Mouse (Mus musculus) heart, adult 2 months (tissue): Measurements from ENCODE around the gene Rtbdn.

ENCODE experiments used
- EP300 ChIP-seq: fragments of 200-500 bp; IDR thresholded peaks from 2 replicates; pipeline ENCODE4 v1.6.1; 2011; ENCODE audit warnings: low read depth, low read length, control low read depth; ENCODE audit not compliant: insufficient read depth
- POLR2A ChIP-seq: fragments of 200-500 bp; IDR thresholded peaks from 2 replicates; pipeline ENCODE4 v1.6.1; 2011; ENCODE audit warnings: mild to moderate bottlenecking, low read depth, low read length, control low read depth; ENCODE audit not compliant: insufficient read depth

GRCm38 (mm10) chr8:84936041-84936961 lies 10.5 kb upstream of the Rtbdn start:
- TF ChIP-seq POLR2A: no peak
- no peak for TF ChIP-seq EP300
